Mouse (Mus musculus): ENCODE measurements at regions not wholly inside any gene's neighbourhood (a gene's known extent, or its start where the extent isn't known, plus 50 kb on each side); places are given as distances from the start of the nearest gene placed in this dataset.

GRCm38 (mm10) chr10:100792569-100792968 lies 202.3 kb downstream of the 1700017N19Rik start:
- TF ChIP-seq CTCF (conservative IDR thresholded peaks at IDR 0.05; ENCODE audit: insufficient read depth, insufficient read length, low read depth, low read length) (no peak), POLR2A (IDR thresholded peaks at IDR 0.05; ENCODE audit: low read depth, low read length) (no peak)

Measured in kidney, adult 2 months (tissue).